Mouse (Mus musculus) spleen, adult 12 weeks (tissue): ENCODE data around the gene Gm12569.

Experiments used
- DNase-seq: peaks from one replicate; pipeline ENCODE4 v3.0.0; 2022; ENCODE audit warnings: low spot score

Gene Gm12569

DNA sequence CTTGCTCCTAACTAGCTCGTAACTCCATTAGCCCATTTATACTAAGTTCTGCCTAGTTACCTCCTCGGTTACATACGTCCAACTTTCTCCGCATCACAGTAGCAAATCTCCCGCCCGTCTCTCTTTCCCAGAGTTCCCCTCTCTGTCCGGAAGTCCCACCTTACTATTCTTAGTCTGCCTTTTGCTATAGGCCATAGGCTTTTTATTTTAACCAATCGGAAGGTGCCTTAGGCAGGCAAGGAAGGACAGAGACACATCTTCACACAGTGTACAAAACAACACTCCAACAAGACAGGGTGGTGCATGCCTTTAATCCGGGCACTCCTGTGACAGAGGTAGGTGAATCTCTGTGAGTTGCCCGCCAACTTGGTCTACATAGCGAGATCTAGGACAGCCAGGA lies at the start of gene Gm12569:
Gene Gm12569, plus strand, starts transcription at position 166 of the 400 bp plus-strand sequence.
- DNase-seq, result no peak

- no peak for DNase-seq
Observed at GRCm38 (mm10) chr11:51202726-51203125, 17.5 kb upstream of the Gm12569 start.

- no peak for DNase-seq
Observed at GRCm38 (mm10) chr11:51207758-51208157, 12.5 kb upstream of the Gm12569 start.

- no peak for DNase-seq
Observed at GRCm38 (mm10) chr11:51211426-51211825, 8.8 kb upstream of the Gm12569 start.

DNA sequence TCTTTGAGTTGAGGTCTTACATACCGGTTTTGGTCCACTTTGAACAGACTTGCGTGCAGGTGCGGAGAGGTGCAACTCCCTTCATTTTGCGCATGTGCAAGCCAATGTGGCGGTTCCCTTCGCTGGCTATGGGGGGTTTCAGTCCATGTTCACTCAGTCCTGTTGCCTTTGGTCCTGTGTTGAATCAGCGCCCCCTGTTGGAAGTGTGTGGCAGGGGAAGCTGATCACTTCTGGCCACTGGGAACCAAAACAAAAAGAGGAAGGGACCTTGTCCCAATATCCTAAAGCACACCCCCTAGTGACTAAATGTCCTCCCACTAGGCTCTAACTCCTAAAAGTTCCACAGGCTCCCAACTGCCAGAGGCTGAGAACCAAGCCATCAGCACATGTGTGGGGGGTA lies 6.3 kb upstream of the Gm12569 start:
- no peak for DNase-seq

DNA sequence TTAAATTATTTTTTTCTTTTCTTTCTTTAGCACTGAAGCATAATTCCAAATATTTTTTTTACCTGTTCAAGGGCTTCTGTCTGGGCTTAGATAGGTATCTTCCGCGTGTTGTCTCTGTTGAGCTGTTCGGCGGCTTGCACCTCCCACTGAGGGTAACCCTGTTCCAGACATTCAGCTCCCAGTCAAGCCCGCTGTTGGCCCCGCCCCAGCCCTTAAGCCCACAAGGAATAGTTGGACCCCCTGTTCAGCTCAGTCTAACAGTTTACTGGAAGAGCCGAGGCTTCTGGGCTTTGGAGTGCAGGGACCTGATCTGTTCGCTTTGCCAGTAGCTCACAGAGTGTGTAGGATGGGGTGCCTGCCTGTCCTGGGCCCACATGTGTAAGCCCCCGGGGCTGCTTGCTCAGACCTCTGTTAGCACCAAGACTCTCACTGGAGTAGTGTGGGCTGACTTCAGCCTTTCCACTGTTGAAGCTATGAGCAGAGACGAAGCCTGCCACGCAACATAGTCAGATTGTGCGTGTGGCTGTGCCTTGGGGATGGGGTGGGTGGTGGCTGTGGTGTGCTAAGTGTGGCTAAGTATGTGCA lies 785 bp upstream of the Gm12569 start:
- no peak for DNase-seq

GRCm38 (mm10) chr11:51227104-51227503 lies 6.8 kb downstream of the Gm12569 start:
- DNase-seq, result no peak

GRCm38 (mm10) chr11:51234626-51235025 lies 14.4 kb downstream of the Gm12569 start:
- DNase-seq, result no peak

DNA sequence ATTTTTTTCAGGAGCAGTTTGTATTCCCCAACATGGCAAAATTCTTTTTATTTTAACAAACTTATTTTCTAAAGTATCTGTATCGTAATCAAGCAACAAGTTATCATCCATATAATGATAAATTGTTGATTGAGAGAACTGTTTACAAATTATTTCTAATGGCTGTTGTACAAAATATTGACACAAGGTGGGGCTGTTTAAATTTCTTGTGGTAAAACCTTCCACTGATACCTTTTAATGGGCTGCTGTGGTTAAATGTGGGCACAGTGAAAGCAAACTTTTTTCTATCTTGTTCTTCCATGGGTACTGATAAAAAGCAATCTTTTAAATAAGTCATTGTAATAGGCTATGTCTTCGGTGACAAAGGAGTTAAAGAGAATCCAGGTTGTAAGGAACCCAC lies 22.6 kb downstream of the Gm12569 start:
- no peak for DNase-seq

DNA sequence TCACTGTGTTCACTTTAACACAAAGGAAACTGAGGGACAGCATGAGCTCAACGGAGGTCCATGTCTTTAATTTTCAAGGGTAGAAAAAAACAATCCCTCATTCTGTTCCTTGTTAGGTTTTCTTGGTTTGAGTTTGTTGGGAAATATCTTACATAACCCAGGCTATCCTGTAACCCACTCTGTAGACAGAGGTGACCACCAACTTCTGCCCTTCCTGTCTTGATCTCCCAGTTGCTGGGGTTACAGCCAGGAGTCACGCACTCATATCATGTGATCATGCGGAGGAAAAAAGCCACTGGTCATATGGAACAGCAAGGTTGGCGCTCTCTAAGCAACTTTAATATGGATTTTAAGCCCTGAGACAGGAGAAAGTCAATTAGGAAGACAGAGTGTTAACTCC lies 36.7 kb downstream of the Gm12569 start:
- no peak for DNase-seq

DNA sequence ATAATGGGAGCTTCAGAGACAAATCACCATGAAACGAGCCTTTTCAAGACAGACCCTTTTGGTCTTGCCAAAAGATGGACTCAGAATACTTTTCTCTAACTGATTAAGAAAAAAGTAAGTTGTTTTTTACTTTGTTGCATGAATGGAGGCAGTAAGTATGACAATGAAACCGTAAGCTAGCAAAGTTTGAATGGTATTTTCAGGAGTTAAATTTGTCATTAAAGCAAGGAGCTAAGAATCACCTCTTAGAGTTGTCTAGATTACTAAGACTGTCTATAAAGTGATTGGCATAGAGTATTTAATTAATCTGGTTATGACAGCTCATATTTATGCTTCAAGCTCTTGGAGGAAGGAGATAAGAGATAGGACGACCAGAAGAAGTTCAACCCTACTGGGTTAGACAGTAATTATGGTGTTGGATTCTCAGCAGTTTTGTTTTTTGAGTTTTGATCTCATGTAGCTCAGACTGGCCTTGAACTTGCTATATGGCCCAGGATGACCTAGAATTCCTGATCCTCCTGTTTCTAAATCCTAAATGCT lies 41.5 kb downstream of the Gm12569 start, which contains the start of gene Clk4:
Gene Clk4, plus strand, starts transcription at position 51 of the 540 bp plus-strand sequence.
- DNase-seq, result no peak

GRCm38 (mm10) chr11:51262342-51263285 lies 42.3 kb downstream of the Gm12569 start, which contains the start of gene BC049762:
BC049762 (minus strand) TSS chr11:51263046.
- peak; percentile 99 for DNase-seq

DNA sequence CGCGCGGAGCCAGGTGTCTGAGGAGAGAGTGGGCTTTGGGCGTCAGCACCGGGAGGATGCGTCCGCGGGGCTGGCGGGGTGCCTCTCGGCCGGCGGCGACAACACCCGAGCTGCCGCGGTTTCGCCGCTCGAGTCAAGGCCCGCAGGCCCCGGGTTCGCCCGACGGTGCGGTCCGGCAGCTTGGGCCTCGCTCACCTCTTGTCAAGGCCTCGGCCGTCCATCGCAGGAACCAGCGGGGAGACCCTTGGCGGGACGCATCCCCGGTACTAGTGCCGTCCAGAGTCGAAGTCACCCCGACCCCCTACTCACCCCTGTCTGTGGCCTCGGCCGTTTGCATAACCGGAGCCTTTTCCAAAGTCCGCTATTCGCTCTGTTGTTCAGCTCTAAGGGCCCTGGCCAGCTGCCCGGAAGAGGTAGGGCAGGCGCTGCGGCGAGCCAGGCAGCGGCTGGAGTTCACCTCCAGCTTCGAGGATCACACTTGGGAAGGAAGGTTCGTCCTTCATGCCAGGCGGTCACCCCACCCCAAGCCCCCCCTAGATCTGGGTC lies 43.1 kb downstream of the Gm12569 start:
- peak; percentile 52 for DNase-seq

DNA sequence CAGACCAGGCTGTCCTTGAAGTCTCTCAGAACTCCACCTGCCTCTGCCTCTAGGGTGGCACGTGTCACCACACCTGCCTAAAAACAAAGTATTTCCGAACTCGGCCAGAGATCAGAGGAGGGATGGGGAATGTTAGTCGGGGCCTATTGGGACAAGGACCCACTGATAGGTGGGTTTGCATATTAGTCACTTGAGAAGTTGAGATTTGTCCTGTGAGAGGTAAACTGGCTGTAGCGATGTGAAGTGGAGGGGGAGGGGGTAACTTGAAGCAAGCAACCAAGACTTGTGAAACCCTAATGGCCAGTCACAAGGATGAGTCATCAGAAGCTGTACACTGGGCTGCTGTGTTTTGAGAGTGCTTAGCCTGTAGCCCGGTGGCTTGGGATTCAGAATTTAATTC lies 44.1 kb downstream of the Gm12569 start:
- peak; percentile 17 for DNase-seq

- DNase-seq, result no peak
Observed at GRCm38 (mm10) chr11:51265326-51265725, 45.1 kb downstream of the Gm12569 start.

GRCm38 (mm10) chr11:51274418-51274817 lies 54.1 kb downstream of the Gm12569 start:
- no peak for DNase-seq
